Mouse (Mus musculus): ENCODE data around the gene Tph1. TPM values are rescaled to one million over a fixed set of nuclear protein-coding genes. Genes with fewer than 3 reads are reported as not detected.

Tph1 gene
- total and polyA plus RNA-seq, 2 experiments from 2014 or later: 0.70 to 1.7 TPM

- WGBS: 95% methylated on average over 12 of the region's 12 CpGs
- no peak for DNase-seq (ENCODE audit: low spot score)
- Histone ChIP-seq H3K4me3 (ENCODE audit: low read depth, low read length) (no peak overlapping the region), H3K9ac (replicated peaks; ENCODE audit: low read depth, low read length) (no peak overlapping the region), H3K4me1 (ENCODE audit: control insufficient read depth, insufficient read depth) (peaks cover 25% of the 10 kb centered on the region), H3K27me3 (ENCODE audit: control insufficient read depth, insufficient read depth, low read length) (no peaks in the 10 kb centered on the region), H3K27ac (ENCODE audit: low read depth) (no peak overlapping the region), H3K4me2 (ENCODE audit: low read depth, low read length) (no peak overlapping the region), H3K36me3 (replicated peaks; ENCODE audit: control insufficient read depth, insufficient read depth, low read length) (no peaks in the 10 kb centered on the region), H3K9me3 (replicated peaks; ENCODE audit: control insufficient read depth, low read length) (no peaks in the 10 kb centered on the region)
- TF ChIP-seq EP300 (IDR thresholded peaks at IDR 0.05; ENCODE audit: low read depth) (no peak), CTCF (IDR thresholded peaks at IDR 0.05; ENCODE audit: low read depth) (no peak)
- ATAC-seq (ENCODE audit: insufficient read depth, low read depth): no peak
These were observed 58.1 kb downstream of the Tph1 start for GRCm38 (mm10) chr7:46614263-46614662.

DNA sequence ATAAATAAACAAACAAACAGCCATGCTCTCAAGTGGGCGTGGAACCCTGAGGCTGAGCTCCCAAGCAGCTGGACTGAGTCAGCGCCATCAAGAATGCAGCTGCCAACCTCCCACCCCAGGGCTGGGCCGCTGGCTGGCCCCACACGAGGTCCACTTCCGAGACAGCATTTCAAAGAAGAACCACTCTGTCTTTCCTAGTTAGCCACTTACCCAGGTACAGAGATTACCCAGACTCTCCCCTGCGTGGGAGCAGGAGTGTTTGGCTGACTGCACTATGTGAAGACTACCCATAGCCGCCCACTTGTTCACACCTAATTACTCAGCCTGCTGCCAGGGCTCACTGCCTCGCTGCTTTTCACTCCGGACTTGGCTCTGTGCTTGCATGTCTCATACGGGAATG lies 59.2 kb downstream of the Tph1 start:
- Histone ChIP-seq H3K9me3 (replicated peaks; ENCODE audit: control insufficient read depth, low read length) (no peaks in the 10 kb centered on the region), H3K4me2 (ENCODE audit: low read depth, low read length) (no peak overlapping the region), H3K36me3 (replicated peaks; ENCODE audit: control insufficient read depth, insufficient read depth, low read length) (no peaks in the 10 kb centered on the region), H3K27ac (ENCODE audit: low read depth) (no peak overlapping the region), H3K9ac (replicated peaks; ENCODE audit: low read depth, low read length) (no peak overlapping the region), H3K27me3 (ENCODE audit: control insufficient read depth, insufficient read depth, low read length) (no peaks in the 10 kb centered on the region), H3K4me1 (ENCODE audit: control insufficient read depth, insufficient read depth) (peaks cover 25% of the 10 kb centered on the region), H3K4me3 (ENCODE audit: low read depth, low read length) (no peak overlapping the region)
- DNase-seq (ENCODE audit: low spot score) (no peak), ATAC-seq (ENCODE audit: insufficient read depth, low read depth) (no peak)
- 48% methylated on average over 10 of the region's 10 CpGs for WGBS
- TF ChIP-seq EP300 (IDR thresholded peaks at IDR 0.05; ENCODE audit: low read depth) (no peak), CTCF (IDR thresholded peaks at IDR 0.05; ENCODE audit: low read depth) (no peak)

DNA sequence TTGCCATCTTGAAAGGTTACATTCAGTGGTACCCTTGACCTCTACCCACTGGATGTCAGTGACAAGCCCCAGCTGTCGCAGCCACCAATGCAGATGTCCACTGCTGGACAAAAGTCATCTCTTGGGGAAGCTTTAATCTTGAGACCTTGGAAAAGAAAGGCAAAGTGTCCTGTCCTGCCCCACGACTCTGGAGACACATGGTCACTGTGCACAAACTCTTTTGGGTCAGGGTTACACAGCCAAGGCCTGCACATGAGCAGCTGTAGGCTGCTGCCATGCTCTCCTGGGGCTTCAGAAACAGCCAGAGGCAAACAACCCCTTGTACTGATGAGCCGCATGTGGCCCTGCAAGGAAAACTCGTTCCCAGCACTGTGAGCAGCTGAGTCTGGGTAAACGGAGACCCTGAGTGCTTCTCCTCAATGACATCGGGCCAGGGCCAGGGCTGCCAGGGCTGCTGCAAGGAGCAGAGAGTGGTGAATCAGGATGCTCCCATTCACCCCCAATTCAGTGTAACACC lies 59.9 kb downstream of the Tph1 start:
- DNase-seq (ENCODE audit: low spot score): no peak
- Histone ChIP-seq H3K4me2 (ENCODE audit: low read depth, low read length) (no peak overlapping the region), H3K9ac (replicated peaks; ENCODE audit: low read depth, low read length) (no peak overlapping the region)

DNA sequence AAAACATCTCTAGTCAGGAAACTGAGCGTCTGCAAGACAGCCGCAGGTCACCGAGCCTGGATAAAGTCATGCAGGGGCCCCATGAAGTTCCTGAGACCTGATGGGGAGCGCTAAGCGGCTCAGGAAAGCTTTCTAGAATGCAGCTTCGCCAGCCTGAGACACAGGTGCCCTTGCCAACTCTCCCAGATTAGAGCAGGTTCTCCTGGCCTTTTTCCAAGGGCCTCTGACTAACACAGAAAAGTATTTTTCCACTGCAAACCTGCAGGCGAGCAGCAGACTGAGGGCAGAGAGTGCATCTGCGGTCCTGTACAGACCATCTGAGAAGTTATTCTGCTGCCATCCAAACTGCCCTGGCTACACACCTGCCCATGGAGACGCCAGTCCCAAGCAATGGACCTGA lies 60.4 kb downstream of the Tph1 start:
- no peak overlapping the region for H3K4me2 ChIP-seq (ENCODE audit: low read depth, low read length)
- no peaks in the 10 kb centered on the region for H3K9me3 ChIP-seq (replicated peaks; ENCODE audit: control insufficient read depth, low read length)
- H3K27me3 ChIP-seq (ENCODE audit: control insufficient read depth, insufficient read depth, low read length): no peaks in the 10 kb centered on the region
- H3K4me1 ChIP-seq (ENCODE audit: control insufficient read depth, insufficient read depth): peaks cover 25% of the 10 kb centered on the region
- no peak overlapping the region for H3K27ac ChIP-seq (ENCODE audit: low read depth)
- ATAC-seq (ENCODE audit: insufficient read depth, low read depth): no peak
- WGBS: 38% methylated on average over 9 of the region's 9 CpGs
- peak; percentile 59 for DNase-seq (ENCODE audit: low spot score)
- no peak overlapping the region for H3K9ac ChIP-seq (replicated peaks; ENCODE audit: low read depth, low read length)
- no peaks in the 10 kb centered on the region for H3K36me3 ChIP-seq (replicated peaks; ENCODE audit: control insufficient read depth, insufficient read depth, low read length)
- TF ChIP-seq CTCF (IDR thresholded peaks at IDR 0.05; ENCODE audit: low read depth) (no peak), EP300 (IDR thresholded peaks at IDR 0.05; ENCODE audit: low read depth) (no peak)
- H3K4me3 ChIP-seq (ENCODE audit: low read depth, low read length): no peak overlapping the region

More for the DNA sequence above, 59.9 kb downstream of the Tph1 start:
- H3K27ac ChIP-seq (ENCODE audit: low read depth): no peak overlapping the region
- peaks cover 25% of the 10 kb centered on the region for H3K4me1 ChIP-seq (ENCODE audit: control insufficient read depth, insufficient read depth)
- 67% methylated on average over 6 of the region's 6 CpGs for WGBS
- H3K36me3 ChIP-seq (replicated peaks; ENCODE audit: control insufficient read depth, insufficient read depth, low read length): no peaks in the 10 kb centered on the region
- H3K4me3 ChIP-seq (ENCODE audit: low read depth, low read length): no peak overlapping the region
- no peak for ATAC-seq (ENCODE audit: insufficient read depth, low read depth)
- no peaks in the 10 kb centered on the region for H3K27me3 ChIP-seq (ENCODE audit: control insufficient read depth, insufficient read depth, low read length)
- no peak for TF ChIP-seq CTCF (IDR thresholded peaks at IDR 0.05; ENCODE audit: low read depth)
- TF ChIP-seq EP300 (IDR thresholded peaks at IDR 0.05; ENCODE audit: low read depth): no peak
- H3K9me3 ChIP-seq (replicated peaks; ENCODE audit: control insufficient read depth, low read length): no peaks in the 10 kb centered on the region

DNA sequence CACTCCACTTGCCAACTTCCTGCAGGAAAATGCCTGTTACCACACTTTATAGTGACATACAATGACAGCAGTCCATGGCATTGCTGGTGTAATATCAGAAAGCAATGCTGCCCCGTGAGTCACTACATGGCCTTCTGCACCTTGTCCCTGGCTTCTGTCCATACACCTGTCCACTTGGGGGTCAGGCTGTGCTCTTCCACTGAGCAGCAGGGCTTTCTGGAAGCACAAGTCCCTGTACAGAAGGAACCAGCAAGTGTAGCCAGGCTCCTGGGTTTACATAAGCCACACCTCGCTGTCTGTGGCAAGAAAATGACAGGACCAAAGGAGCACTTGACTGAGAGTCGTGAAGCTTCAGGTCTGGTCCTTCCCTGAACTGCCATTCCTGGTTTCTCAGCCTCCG lies 63.0 kb downstream of the Tph1 start:
- Histone ChIP-seq H3K27me3 (ENCODE audit: control insufficient read depth, insufficient read depth, low read length) (no peaks in the 10 kb centered on the region), H3K4me1 (ENCODE audit: control insufficient read depth, insufficient read depth) (peaks cover 20% of the 10 kb centered on the region), H3K36me3 (replicated peaks; ENCODE audit: control insufficient read depth, insufficient read depth, low read length) (no peaks in the 10 kb centered on the region), H3K9me3 (replicated peaks; ENCODE audit: control insufficient read depth, low read length) (no peaks in the 10 kb centered on the region), H3K9ac (replicated peaks; ENCODE audit: low read depth, low read length) (no peak overlapping the region), H3K4me2 (ENCODE audit: low read depth, low read length) (no peak overlapping the region), H3K27ac (ENCODE audit: low read depth) (no peak overlapping the region), H3K4me3 (ENCODE audit: low read depth, low read length) (no peak overlapping the region)
- DNase-seq (ENCODE audit: low spot score) (no peak), ATAC-seq (ENCODE audit: insufficient read depth, low read depth) (no peak)
- 81% methylated on average over 4 of the region's 4 CpGs for WGBS
- no peak for TF ChIP-seq CTCF (IDR thresholded peaks at IDR 0.05; ENCODE audit: low read depth)
- no peak for TF ChIP-seq EP300 (IDR thresholded peaks at IDR 0.05; ENCODE audit: low read depth)

GRCm38 (mm10) chr7:46607428-46608055 lies 64.8 kb downstream of the Tph1 start:
- H3K36me3 ChIP-seq (replicated peaks; ENCODE audit: control insufficient read depth, insufficient read depth, low read length): no peaks in the 10 kb centered on the region
- peak; percentile 55 for DNase-seq (ENCODE audit: low spot score)
- no peak overlapping the region for H3K4me2 ChIP-seq (ENCODE audit: low read depth, low read length)
- no peak overlapping the region for H3K27ac ChIP-seq (ENCODE audit: low read depth)
- no peaks in the 10 kb centered on the region for H3K27me3 ChIP-seq (ENCODE audit: control insufficient read depth, insufficient read depth, low read length)
- 36% methylated on average over 11 of the region's 11 CpGs for WGBS
- ATAC-seq (ENCODE audit: insufficient read depth, low read depth): peak; percentile 60
- H3K9me3 ChIP-seq (replicated peaks; ENCODE audit: control insufficient read depth, low read length): no peaks in the 10 kb centered on the region
- peaks cover 10% of the 10 kb centered on the region; the same call in 1 of the 2 replicates for H3K4me1 ChIP-seq (ENCODE audit: control insufficient read depth, insufficient read depth)
- TF ChIP-seq EP300 (IDR thresholded peaks at IDR 0.05; ENCODE audit: low read depth) (no peak), CTCF (IDR thresholded peaks at IDR 0.05; ENCODE audit: low read depth) (peak; percentile 69)
- no peak overlapping the region for H3K4me3 ChIP-seq (ENCODE audit: low read depth, low read length)
- no peak overlapping the region for H3K9ac ChIP-seq (replicated peaks; ENCODE audit: low read depth, low read length)
